Mouse (Mus musculus) kidney, adult 9 months (tissue): ENCODE data around the gene Emsy.

ENCODE experiments used
- DNase-seq: peaks from one replicate; pipeline ENCODE4 v3.0.0; 2022

Emsy gene

DNA sequence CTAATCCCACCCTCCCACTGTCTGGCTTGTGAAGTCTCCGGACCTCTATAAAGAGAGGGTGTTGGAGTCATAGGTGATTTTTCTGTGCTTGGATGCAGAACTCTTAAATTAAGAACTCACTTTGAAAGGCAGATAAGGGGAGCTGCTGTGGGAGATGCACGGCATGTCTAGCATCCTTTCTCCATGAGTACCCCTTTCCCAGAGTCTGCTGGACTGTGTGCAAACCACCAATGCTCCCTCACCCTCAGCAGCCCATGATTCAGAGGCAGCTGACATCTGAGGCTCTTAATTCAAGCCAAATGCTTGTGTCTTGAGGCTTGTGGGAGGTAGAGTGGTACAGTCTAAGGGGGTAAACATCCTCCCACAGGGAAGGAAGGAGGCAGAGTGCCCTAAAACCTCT, 115.7 kb downstream of the Emsy start:
- DNase-seq = no peak

- no peak for DNase-seq
Observed at GRCm38 (mm10) chr7:98537967-98538573, 118.5 kb downstream of the Emsy start.

DNA sequence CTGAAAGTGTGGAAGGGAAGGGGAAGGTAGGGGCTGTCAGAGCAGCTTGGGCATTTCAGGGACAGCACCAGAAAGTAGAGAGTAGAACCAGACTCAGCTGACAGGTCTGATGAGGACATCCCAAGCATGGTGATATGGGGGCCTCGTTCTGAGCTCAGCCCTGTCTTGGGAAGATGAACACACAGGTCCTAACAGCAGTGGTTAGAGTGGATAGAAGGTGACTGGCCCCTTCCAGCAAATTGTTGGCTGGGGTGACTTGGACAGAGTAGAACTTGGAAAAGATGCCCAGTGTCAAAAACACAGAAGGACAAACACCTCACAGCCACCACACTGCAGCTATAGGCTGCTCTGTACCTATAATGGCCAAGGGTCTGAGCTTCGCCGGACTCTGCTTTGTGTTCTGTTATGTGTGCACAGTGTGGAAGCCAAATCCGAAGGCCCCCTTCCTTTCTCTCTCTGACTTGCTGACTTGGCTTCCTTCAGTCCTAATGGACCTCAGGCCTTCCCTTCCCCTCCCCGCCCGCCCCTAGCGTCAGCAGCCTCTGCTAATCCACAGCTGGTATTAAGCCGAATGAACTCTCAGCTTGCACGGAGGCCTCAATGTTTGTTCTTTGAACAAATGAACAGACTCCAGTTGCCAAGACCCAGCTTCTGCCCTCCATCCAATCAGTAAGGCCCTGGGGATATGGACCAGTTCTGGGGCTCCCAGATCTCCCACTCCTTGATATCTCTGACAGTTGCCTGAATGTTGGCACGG, 119.2 kb downstream of the Emsy start:
- DNase-seq = no peak
